Mouse (Mus musculus): ENCODE results near the gene Fut8.

DNA sequence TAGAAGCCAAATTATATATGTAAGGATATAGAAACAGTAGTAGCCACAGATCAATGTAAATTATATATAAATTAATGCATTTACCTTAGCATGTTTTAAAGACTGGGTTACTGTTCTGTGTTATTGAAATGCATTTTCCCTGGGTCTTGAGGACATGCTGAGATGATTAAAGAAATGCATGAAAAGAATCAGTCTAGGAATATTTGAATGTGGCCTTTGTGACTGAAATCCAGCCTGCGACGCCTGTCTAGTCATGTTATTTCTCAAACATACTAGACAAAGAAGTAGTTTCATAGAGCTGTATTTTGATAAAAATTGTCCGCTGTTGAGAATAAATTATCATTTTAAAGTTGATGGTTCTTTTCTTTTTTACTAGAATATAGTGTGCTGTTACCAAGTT lies 188.2 kb downstream of the Fut8 start:
- TF ChIP-seq EP300 (IDR thresholded peaks at IDR 0.05; ENCODE audit: low read length) (no peak), CTCF (conservative IDR thresholded peaks at IDR 0.05 in 1 of 2, IDR thresholded peaks at IDR 0.05 in 1 of 2; ENCODE audit: low read depth in 2 of 2, low read length in 2 of 2) (no peak), ZMIZ1 (IDR thresholded peaks at IDR 0.05; ENCODE audit: low read depth, low read length) (no peak), MAFK (IDR thresholded peaks at IDR 0.05; ENCODE audit: insufficient replicate concordance, low read length) (no peak), JUND (conservative IDR thresholded peaks at IDR 0.05; ENCODE audit: low read depth, low read length) (no peak), POLR2A (IDR thresholded peaks at IDR 0.05; ENCODE audit: low read depth, low read length) (no peak), SMC3 (IDR thresholded peaks at IDR 0.05; ENCODE audit: low read depth, low read length) (no peak), ETS1 (conservative IDR thresholded peaks at IDR 0.05; ENCODE audit: low read depth, low read length) (no peak), RCOR1 (conservative IDR thresholded peaks at IDR 0.05; ENCODE audit: low read depth, low read length) (no peak), CHD2 (IDR thresholded peaks at IDR 0.05; ENCODE audit: low read length) (no peak), BHLHE40 (IDR thresholded peaks at IDR 0.05; ENCODE audit: low read depth, low read length) (no peak), USF2 (conservative IDR thresholded peaks at IDR 0.05; ENCODE audit: low read depth, low read length) (no peak)

Measured in CH12.LX (cell line).